Mouse (Mus musculus) splenic B cell, adult 2 months (primary cell): ENCODE results near the gene Pif1.

Experiments used
- DNase-seq: peaks from one replicate; pipeline ENCODE4 v3.0.0-alpha.2; 2011; ENCODE audit warnings: low read depth, low spot score
- H3K27me3 ChIP-seq: 2 replicates; pipeline ENCODE4 v1.6.1; 2012; ENCODE audit warnings: mild to moderate bottlenecking, low read length, moderate library complexity, mixed read lengths; ENCODE audit not compliant: control insufficient read depth, poor library complexity, insufficient read depth, severe bottlenecking
- H3K36me3 ChIP-seq: 2 replicates; pipeline ENCODE4 v1.6.1; 2012; ENCODE audit warnings: mild to moderate bottlenecking, low read length, moderate library complexity, mixed read lengths; ENCODE audit not compliant: control insufficient read depth, poor library complexity, insufficient read depth, severe bottlenecking

Gene Pif1

GRCm38 (mm10) chr9:65598765-65599249, 11.8 kb downstream of the Pif1 start:
- no peaks in the 10 kb centered on the region for H3K27me3 ChIP-seq
- DNase-seq: peak; percentile 68

DNA sequence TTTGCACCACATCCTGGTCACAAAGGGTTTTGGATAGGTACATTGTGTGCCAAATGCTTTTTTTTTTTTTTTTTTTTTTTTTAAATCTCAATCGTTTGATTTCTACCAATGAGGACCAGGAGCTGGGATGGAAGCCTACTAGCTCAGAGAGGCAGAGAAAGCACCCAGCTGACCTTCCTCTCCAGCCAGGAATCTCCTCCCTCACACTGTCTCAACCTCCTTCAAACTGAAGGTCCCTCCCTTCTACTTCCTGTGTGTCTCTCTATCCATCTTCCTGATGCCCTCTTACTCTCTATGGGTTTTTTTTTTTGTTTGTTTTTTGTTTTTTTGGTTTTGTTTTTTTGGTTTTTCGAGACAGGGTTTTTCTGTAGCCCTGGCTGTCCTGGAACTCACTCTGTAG, 14.0 kb downstream of the Pif1 start:
- DNase-seq: no peak
- Histone ChIP-seq H3K27me3 (no peaks in the 10 kb centered on the region), H3K36me3 (no peaks in the 10 kb centered on the region)

More at GRCm38 (mm10) chr9:65598765-65599249, 11.8 kb downstream of the Pif1 start:
- no peaks in the 10 kb centered on the region for H3K36me3 ChIP-seq

GRCm38 (mm10) chr9:65603401-65604102, 16.6 kb downstream of the Pif1 start:
- peak; percentile 34 for DNase-seq
- Histone ChIP-seq H3K27me3 (no peaks in the 10 kb centered on the region), H3K36me3 (no peaks in the 10 kb centered on the region)

- no peaks in the 10 kb centered on the region for H3K36me3 ChIP-seq
- no peaks in the 10 kb centered on the region for H3K27me3 ChIP-seq
- DNase-seq: peak; percentile 72
Observed at GRCm38 (mm10) chr9:65605471-65606136, 18.6 kb downstream of the Pif1 start.

- no peak for DNase-seq
- H3K27me3 ChIP-seq: no peaks in the 10 kb centered on the region
- H3K36me3 ChIP-seq: no peaks in the 10 kb centered on the region
Observed at GRCm38 (mm10) chr9:65606321-65607109, 19.6 kb downstream of the Pif1 start.

DNA sequence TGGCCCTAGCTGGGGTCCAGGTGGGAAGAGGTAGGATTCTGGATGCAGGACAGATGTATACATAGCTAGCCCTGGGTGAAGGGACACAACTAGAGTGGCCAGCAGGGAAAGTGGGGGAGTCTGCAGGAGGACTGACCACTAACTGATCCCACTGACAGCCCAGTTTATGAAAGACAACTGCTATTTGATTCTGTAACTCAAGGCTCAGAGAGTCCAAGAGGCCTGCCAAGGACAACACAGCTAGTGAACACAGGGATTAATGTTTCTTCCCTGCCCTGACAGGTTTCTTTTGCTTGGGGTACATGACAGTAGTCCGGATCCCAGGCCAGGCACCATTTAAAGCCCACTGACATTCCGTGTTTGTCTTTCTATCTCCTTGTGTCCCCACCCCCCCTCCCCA, 20.2 kb downstream of the Pif1 start:
- DNase-seq: no peak
- Histone ChIP-seq H3K27me3 (no peaks in the 10 kb centered on the region), H3K36me3 (no peaks in the 10 kb centered on the region)

DNA sequence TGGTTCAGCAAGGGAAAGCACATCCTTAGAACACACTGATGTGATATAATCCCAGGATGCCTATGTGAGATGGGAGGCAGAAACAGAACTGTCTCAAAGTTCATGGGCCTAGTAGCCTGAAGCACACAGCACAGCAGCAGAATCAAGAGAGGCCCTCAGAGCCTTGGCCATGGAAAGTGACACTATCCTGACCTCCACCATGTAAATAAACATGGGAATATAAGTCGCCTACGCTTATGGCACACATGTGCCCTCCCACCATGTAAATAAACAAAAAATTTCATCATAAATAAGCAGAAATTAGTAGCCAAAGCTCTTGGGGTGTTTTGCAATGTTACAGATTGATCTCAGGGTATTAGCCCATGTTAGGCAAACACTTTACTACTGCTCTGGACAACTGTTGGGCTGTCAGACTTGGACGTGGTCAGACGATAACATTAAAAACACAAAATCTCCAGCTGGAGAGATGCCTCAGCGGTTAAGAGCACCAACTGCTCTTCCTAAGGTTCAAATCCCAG, 25.1 kb downstream of the Pif1 start:
- no peaks in the 10 kb centered on the region for H3K27me3 ChIP-seq
- no peak for DNase-seq
- no peaks in the 10 kb centered on the region for H3K36me3 ChIP-seq

DNA sequence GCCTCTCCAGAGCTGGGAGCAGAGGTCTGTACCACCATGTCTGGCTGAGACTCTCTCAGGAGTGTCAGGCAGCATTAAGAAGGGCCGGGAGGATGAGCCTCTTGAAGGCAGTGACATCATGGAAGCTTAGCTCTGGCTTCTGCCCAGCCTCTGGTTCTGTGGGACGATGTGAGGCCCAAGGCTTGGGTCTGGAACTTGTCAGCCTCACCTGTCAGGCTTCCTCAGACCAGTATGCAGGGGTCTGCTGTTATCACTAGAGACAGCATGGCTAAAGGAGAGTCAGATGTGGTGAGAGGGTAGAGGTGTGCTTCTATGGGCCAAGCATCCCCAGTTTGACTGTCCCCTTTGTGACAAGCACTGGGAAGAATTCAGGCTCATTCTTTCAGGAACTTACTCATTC, 26.1 kb downstream of the Pif1 start:
- Histone ChIP-seq H3K27me3 (no peaks in the 10 kb centered on the region), H3K36me3 (no peaks in the 10 kb centered on the region)
- DNase-seq: no peak

- H3K27me3 ChIP-seq: no peaks in the 10 kb centered on the region
- no peak for DNase-seq
- no peaks in the 10 kb centered on the region for H3K36me3 ChIP-seq
Observed at GRCm38 (mm10) chr9:65619311-65619710, 32.4 kb downstream of the Pif1 start.

DNA sequence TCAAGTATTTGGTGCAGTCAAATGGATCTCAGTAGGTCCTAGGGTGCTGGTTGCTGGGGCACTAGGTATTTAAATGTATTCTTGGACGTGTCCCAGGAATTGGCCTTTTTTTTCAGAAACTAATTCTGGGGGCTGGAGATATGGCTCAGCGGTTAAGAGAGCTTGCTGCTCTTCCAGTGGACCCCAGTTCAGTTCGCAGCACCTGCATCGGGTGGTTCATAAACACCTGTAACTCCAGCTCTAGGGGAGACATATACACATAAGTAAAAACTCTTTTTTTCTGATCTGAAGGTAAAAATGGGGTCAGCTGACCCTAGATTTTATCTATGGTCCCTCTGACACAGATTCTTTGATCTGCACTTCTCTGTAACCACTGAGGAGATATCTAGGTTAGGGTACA, 34.2 kb downstream of the Pif1 start:
- Histone ChIP-seq H3K27me3 (no peaks in the 10 kb centered on the region), H3K36me3 (no peaks in the 10 kb centered on the region)
- no peak for DNase-seq

DNA sequence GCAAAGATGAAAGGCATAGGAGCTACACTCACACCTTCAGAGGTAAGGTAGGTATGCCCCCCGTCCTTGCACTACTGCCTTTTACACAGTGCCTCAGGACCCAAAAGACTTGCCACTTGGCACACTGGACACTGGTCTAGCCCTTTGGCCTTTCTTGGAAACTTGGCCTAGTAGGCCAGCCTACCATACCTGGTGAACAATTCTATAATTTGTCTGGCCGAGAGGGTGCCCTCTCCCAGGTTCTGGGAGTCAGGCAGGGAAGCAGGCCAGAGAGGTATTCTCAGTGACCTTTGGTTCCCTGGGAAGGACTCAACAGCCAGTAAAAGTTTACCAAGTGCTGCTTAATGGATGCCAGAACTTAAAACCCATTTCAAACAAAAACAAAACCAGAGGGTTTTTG, 34.7 kb downstream of the Pif1 start:
- DNase-seq: no peak
- H3K27me3 ChIP-seq: no peaks in the 10 kb centered on the region
- no peaks in the 10 kb centered on the region for H3K36me3 ChIP-seq

DNA sequence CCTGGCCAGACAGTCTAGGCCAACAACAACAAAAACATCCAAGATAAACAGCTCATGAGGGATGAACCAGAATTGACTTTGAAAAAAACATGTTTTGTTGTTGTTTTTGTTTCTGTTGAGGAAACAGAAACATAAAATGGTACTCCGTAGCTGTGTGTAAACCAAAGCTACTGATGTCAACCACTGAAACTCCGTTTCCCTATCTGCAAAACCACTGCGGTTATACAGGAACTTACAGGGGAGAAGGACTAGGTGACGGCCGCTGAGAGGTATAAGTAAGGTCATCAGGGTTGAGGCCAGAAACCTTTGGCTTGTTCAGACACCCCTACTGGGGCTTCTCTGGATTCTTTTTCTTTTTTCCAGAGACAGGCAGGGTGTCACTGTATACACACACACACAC, 35.9 kb downstream of the Pif1 start:
- Histone ChIP-seq H3K36me3 (no peaks in the 10 kb centered on the region), H3K27me3 (no peaks in the 10 kb centered on the region)
- no peak for DNase-seq

DNA sequence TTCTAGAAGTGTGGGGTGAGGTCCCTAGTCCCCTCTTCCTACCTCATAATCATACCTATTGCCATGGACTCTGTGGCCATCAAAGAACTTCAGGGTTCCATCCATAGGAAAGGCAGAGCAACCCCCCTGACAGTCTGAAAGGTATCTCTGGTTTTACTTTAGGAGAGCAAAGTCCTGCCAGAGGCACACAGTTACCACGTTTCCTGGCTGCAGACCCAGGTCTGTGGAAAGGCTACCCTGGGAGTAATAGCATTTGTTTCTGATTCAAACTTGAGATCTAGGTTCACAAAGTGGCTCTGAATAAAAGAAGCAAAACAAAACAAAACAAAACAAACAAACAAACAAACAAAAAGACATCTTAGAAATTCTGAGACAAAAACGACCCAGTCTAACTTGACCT, 37.3 kb downstream of the Pif1 start:
- no peak for DNase-seq
- H3K36me3 ChIP-seq: no peaks in the 10 kb centered on the region

DNA sequence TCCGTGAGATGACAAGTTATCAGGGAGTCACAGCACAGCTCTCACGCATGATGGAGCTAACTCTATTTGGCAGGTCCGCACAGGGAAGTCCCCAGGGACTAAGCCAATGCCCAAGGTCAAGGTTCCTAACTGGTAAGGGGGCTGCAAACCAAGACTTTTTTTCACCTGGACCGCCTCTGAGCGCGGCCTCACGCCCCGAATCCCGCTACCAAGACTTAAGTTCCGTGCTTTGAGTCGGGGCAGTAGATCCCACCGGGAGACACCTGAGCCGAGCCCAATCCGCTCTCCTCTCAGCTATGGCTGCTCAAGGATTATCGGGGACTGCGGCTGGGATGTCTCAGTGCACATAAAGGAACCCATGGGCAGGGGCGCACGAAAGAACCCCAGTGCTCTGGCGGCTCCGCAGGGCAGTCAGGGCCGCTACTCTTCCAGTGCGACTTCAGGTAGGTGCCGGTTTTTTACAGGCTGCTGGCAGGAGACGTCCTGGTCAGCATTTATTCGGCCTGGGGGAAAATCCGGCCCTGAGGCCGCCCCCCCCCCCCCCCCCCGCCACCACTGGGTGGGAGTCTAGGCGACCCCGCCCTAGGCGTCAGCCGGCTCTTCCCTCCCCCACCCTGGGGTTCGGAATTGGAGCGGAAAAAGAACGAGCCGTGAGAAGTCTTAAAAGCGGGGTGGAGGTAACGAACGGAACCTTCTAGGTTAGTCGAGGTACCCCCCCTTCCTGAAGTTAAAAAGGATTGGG, 42.2 kb downstream of the Pif1 start, which contains the start of gene Rbpms2:
Gene Rbpms2, plus strand, starts transcription at position 624 of the 742 bp plus-strand sequence.
- Histone ChIP-seq H3K36me3 (no peaks in the 10 kb centered on the region), H3K27me3 (peaks cover 9% of the 10 kb centered on the region)
- peak; percentile 23 for DNase-seq

More for the DNA sequence above, 37.3 kb downstream of the Pif1 start:
- H3K27me3 ChIP-seq: peaks cover 7% of the 10 kb centered on the region; the same call in 1 of the 2 replicates
